Mouse (Mus musculus): ENCODE measurements at regions not wholly inside any gene's neighbourhood (a gene's known extent, or its start where the extent isn't known, plus 50 kb on each side); places are given as distances from the start of the nearest gene placed in this dataset.

DNA sequence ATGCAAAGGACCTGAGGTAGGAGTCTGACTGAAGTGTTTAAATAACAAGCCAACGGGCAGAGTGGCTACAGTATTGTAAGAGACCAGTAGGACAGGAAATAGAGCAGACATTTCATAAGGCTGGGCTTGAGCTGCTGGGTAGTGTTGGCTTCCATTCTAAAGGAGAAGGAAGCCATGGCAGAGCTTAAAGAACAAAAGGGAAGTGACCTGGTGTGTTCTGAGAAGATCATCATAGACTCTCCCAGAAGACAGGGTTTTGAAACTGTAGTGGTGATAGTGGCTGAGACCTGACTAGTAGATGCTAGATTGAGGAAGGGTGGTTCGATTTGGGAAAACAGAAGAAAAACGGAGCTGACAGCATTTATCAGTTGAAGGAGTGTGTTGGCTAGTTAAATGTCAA lies 514.1 kb upstream of the Zfp462 start:
- DNase-seq (ENCODE audit: low spot score), result no peak

DNA sequence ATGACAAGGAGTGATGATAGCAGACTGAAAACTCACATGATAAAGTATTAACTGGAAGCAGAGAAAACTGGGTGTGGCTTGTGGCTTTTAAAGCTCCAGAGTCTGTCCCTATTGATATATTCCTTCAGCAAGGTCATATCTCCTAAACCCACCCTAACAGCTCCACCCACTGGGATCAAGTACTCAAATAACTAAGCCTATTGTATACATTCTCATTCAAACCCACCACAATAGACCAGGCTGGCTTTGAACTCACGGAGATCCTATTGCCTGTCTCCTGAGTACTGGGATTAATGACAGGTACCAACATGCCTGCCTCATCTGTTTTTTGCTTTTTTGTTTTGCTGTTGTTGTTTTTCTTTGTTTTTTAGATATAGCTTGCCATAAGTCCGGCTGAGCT lies 484.3 kb upstream of the Zfp462 start:
- no peak for DNase-seq (ENCODE audit: low spot score)

DNA sequence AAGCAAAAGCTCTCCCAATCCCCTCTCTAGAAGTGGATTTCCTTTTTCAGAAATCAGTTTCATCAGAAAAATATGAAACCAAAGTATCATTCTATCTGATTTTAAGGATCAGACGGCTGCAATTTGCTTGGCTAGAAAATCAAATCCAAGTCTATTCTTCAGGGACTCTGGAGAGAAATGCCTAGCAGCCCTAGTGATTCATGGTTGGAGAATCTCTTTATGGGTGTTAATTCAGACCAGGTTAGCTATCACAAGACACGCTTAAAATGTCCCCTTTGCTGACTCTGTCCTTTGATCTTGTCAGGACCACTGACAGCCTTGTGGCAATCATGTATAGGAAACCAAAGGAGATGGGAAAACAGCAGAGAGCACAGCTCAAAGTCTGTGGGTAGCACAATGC lies 475.7 kb upstream of the Zfp462 start:
- no peak for DNase-seq (ENCODE audit: low spot score)

DNA sequence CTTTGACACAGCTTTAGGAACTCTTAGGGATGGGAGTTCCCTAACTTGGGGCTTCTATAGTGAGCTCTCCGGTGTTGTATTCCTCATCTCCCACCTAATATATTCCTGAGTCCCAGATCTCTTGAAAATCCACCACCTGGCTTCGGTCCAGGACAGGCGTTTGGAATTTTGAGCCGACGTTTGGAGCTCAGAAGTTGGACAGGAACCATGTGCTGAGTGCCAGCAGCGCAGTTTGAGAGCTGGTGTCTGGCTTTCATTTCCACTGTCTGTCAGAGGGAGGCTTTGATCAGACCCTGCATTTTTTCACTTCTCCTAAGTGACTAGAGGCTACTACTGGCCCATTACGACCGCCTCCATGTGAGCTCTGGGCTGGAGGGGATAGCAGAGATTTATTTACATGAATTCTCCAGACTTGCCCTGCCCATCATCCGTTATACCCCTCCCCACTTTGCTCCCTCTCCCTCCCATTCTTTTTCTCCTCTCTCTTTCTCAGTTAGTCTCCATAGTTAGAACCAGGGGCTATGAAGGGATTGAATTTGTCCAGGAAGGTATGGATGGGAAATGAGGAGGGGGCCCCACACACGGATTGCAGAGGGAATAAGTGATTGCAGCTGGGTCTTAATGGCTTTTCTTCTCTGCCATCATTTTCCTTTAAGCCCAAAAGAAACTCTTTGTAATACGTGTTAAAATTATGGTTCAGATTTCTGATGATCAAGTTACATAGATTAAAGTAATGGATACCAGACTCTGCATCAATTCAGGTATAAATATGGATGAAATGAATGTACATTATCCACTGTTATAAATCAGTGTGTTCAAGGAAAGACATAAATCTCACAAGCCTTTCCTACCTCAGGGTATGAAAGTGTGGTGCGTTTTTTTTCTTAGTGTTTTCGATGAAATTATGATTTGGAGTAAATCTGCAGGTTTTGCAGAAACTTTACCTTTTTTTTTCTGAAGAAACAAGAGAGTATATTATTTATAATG lies 474.5 kb upstream of the Zfp462 start:
- peak; percentile 9 for DNase-seq (ENCODE audit: low spot score)

DNA sequence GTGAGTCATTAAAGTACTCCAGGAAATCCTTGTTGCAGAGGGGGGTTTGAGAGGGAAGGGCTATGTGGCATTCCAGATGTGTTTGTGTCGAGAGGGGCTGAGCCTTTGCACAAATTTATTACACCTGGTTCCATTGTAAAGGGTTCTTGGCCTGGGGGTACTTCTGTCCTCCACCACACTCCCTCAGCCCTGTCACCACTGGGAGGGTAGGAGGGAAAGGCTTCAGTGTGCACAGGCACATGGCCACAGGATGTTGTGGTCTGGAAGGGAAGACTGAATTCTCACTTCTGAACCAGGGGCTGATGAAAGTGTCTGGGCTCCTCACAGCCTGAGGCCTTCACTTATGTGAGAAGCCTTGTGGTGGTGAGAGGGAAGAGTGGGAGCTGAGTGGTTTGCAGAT lies 473.8 kb upstream of the Zfp462 start:
- DNase-seq (ENCODE audit: low spot score), result no peak

DNA sequence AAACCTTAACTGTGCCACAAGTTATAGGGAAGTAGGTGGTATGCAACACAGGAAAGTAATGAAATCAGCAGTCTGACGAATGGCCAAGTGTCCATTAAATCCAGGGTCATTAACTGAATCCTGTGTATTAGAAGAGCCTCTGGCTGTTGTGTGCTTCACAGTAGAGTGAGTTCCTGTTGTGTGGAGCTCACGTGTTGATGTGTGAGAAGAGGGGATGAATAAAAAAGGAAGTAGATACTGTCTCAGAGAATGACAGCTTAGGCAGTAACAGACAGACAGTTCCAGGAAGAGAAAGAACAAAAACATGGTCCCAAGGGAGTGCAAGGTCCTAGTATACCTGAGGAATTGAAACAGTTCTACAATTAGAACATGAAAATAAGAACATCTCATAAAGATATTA lies 463.1 kb upstream of the Zfp462 start:
- DNase-seq (ENCODE audit: low spot score), result no peak

DNA sequence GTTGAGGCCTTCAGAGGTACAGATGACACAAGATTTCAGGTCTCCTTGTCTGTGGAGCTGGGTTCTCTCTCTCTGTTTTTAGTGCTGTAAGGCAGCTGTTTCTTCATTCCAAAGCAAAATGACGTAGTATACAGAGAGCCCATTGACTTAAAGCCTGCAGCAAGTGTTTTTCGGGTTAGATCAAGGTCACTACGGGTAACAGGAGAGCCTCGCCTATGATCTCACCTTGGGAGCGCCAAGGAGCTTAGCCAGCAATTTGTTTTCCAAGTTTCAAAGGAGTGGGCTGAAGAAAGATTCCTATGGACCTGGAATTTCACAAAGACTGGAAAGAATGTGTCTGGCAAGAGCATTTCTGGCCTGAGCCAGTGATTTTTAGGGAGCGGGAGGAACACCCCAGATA lies 451.8 kb upstream of the Zfp462 start:
- DNase-seq (ENCODE audit: low spot score), result no peak

DNA sequence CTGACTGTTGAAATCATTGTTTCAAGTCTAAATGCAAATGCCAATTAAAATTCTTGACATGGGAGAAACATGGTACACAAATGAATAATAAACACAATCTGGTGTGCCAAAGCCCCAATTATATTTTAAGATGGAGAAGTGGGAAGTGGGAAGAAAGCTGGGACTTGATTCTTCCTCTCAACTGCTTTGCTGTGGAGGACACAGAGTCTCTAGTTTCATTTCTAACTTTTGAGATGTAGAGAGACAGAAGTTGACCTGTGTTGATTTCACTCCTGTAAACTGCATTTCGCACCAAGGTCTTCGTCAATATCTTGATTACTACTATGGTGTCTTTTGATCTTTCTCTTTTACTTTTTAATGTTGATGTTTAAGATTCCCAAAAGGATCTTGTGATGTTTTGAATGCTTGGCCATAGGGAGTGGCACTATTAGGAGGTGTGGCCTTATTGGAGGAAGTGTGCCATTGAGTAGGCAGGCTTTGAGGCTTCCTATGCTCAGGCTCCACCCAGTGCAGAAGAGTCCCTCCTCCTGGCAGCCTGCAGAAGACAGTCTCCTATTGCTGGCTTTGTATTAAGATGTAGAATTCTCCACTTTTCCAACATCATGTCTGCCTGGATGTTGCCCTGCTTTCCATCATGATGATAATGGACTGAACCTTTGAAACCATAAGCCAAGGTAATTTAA lies 447.4 kb upstream of the Zfp462 start:
- no peak for DNase-seq (ENCODE audit: low spot score)

DNA sequence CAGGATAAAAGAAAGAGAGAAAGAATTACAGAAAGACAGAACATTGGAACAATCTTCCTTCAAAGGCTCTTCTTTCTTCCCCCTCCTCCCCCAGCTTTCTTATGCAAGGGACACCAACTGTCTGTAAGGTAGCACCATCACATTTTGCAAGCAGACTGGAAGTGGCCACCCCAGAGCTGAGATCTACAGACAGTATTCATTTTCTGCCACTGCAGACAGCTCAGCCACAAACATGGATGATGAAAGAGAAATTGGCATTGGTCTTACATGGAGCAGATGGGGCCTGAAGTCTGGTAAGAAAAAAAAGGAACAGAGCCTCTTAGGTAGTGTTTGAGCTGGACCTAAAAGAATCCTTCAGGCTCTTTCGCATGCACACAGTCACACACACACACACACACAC lies 428.9 kb upstream of the Zfp462 start:
- no peak for DNase-seq (ENCODE audit: low spot score)

DNA sequence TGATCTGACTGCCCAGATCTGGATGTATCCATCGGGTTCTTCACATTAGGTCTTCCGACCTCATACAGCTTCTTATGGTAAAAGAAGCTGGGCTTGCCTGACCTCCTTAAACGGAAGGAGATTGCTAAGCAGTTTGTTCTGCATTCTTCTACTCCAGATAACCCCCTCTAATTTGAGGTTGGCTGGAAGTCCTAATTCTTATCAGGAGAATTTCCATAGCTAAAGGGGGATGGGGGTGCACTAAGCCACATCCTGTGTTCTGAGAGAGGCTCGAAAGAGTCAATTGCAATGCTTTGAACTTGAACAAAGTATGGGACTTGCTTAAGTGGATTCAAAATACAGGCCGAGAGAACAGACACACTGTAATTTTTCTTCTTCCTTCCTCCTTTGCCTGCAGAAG lies 421.6 kb upstream of the Zfp462 start:
- DNase-seq (ENCODE audit: low spot score), result no peak

DNA sequence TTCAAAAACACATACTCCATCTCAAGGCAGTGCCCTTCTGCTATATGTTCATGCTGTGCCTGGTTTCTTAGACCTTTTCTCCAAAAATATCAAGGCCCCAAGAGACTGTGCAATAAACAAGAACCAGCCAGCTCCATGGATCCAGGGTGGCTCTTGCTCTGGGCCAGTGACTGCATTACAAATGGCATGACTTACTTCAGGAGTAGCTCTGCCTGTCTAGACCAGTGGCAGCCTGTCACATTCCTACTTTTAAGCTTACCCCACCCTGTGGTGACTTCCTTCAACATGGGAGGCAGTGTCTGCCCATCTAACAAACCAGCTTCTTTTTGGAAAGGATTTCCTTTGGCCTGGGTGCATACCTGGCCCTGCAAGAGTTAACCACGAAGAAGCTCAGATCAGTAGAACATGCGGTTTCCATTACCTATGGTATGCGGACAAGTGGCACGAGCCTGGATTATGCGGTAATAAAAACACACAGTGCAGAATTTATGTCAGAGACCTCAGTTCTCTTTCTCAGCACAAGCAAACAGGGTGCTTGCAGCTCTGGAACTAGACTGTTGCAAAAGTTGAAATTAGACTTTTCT lies 418.8 kb upstream of the Zfp462 start:
- no peak for DNase-seq (ENCODE audit: low spot score)

DNA sequence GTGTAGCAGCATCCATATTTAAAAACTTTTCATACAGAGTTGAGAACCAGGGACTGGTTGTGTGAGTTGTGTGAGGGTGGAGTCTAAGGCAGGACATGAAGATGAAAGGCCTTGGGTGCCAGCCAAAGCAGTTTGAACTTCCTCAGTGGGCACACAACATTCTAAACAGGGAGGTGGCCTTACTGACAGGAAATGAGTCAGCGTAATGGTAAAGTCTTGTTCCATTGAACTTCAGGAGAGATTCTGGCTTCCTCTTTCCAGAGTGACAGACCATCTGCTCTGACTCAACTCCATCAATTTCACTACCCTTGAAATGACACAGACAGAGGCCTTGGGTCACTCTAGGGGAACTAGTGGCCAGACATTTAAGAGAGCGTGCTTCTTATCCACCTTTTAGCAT lies 417.2 kb upstream of the Zfp462 start:
- no peak for DNase-seq (ENCODE audit: low spot score)

DNA sequence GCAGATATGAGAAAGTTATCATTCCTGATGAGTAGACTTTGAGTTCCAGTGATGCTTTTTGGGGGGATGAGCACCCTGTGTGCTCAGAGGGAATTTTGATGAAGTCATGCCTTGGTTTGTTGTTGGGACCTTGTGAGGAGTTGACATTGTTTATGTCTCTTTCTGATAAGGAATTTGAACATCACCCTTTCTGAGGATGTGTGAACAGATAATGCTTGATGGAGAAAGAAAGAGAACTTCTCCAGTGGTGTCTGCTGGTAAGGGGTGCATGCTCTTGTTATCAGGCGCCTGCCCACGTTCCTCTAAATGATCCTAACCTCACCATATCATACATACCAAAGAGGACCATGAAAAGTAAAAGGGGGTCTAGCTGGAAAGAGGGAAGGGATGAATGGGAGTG lies 413.1 kb upstream of the Zfp462 start:
- DNase-seq (ENCODE audit: low spot score), result no peak

DNA sequence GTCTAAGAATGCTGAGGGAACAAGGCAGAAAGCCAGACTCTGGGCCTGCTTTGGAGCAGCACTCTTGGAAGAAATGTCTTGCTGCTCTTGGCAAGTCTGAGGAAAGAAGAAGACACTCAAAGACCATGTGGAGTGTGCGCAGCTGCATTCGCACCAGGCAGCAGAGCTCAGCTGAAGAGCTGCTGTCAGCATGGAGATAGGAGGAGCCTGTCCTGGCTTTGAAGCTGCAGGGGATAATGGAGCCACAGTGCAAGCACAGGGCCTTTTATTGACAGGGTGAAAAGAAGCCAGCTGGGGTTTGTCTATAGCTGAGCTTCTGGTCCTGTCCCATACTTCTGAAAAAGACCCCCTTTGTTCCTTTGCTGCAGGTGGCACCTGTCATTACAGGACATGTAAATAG lies 411.0 kb upstream of the Zfp462 start:
- no peak for DNase-seq (ENCODE audit: low spot score)

DNA sequence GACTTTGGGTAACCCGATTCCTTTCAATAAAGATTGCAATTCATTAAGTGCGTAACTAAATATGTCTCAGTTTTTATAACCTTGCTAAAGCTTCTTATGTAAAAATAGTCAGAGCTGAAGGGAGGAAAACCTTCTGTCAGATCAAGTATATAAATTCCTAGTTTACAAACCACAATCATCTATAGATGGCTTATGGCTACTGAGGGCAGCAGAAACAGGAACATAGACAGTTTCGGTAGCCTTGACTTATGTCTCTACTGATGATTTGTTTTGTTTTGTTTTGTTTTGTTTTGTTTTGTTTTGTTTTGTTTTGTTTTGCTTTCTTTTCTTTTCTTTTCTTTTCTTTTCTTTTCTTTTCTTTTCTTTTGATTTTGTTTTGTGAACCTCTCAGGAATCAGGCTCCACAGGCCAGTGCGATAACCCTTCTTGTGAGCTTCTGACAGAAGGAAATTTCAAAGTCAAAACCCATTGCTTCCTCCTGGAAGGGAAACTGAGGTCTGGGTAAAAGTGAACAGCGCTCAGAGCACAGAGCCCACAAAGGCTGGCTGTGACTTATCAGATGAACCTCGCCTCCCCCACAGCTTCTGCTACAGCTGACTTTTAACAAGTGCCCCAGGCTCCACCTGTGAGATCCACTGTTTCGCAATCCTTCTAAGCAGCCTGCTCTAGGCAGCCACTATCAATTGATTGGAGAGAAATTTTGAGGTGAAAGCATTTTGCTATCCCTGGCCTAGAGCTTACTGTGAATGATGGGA lies 391.8 kb upstream of the Zfp462 start:
- no peak for DNase-seq (ENCODE audit: low spot score)

DNA sequence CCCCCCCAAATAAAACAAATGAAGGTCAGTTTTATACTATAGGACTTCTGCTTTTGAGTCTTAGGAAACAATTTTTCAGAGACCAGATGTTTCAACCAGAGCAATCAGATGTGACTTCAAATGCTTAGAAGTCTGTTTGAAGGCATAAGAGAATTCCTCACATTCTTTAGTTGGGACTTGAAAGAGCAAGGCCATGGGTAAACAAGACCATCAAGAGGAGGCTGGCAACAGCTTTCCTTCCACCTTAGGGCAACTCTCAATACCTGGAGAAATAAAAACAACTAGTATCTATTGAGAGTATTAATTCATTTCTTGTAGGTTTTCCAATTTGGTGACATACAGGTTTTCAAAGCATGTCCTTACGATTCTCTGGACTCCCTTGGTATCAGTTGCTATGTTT lies 381.8 kb upstream of the Zfp462 start:
- no peak for DNase-seq (ENCODE audit: low spot score)

DNA sequence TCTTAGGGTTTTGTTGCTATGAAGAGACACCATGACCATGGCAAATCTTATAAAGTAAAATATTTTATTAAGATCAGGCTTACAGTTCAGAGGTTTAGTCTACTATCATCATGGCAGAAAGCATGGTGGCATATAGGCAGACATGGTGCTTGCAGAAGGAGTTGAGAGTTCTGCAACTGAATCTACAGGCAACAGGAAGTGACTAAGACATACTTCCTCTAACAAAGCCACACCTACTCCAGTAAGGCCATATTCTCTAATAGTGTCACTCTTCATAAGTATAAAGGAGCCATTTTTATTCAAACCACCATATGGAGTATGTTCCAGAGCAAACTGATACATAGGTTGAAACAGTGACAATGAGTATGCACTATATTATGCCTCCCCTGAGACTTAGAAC lies 371.7 kb upstream of the Zfp462 start:
- no peak for DNase-seq (ENCODE audit: low spot score)

DNA sequence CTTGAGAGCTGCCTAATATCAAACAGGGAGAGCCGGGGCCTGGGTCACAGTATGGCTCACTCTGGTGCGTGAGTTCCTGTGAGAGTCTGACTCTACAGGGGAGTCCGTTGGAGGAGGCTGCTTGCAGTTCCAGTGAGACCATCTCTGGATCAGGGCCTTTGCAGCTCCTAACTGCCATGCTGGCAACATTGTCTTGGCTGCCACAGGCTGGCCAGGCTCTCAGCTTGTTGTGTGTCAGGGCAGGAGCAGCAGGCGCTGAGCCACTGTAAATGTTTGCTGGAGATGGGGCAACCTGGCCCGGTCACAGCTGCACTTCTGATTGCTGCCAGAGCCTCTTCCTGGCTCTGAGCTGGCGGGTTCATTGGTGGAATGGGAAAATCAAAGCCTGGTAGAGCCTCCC lies 357.7 kb upstream of the Zfp462 start:
- DNase-seq (ENCODE audit: low spot score), result no peak

DNA sequence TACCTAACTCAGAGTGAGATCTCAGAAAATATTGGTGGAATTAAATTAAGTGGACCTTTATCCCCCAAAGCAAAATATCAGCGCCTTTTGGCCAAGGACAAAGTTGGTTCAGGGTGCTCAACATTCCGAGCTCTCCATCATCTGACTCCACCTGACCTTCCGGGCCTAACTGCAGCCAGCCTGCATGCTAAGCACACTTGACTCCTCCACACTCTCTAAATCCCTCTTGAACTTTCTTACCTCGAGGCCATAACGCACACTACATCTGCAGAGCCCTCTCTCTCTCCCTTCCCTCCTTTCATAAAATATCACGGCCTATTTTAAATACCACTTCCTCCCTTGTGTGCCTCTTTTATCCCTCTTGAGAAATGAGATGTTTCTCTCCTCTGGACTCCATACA lies 356.1 kb upstream of the Zfp462 start:
- DNase-seq (ENCODE audit: low spot score), result no peak

DNA sequence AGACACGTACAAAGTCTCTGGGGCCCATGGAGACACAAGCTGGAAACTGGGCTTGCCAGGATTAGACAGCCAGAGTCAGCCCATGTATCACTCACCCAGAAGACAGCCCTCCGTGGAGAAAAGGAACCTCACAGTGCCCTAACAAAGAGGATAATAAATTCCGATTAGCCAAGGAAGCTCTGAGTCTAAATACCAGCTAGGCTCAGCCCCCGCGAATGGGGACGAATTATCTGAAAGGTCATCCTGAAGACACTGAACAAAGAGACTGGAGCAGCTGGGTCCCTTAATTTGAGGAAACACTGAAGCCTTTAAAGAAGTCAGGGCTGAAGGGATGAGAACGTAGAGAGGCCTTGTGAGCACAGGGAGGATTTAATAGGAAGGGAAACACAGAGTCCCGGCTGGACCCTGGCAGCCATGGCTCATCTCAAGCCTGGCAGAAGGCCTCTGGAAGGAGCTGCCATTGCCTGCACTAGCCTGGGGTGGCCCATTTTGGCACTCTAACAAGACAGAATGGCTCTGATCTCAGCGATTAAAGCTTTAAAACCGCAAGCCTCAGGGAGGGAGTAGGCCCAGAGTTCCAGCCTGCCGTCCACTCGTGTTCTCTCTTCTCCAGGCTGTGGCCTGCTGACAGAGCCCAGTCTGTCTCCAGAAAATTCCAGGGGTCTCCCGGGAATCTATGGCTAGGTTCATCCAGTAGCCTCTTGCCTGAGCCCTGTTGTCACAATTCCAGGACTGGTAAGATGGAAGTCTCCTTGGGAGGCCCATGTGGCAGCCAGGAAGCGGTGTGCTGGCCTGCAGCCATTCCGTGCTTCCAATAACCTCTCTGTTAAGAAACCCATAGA lies 343.0 kb upstream of the Zfp462 start:
- DNase-seq (ENCODE audit: low spot score), result no peak

DNA sequence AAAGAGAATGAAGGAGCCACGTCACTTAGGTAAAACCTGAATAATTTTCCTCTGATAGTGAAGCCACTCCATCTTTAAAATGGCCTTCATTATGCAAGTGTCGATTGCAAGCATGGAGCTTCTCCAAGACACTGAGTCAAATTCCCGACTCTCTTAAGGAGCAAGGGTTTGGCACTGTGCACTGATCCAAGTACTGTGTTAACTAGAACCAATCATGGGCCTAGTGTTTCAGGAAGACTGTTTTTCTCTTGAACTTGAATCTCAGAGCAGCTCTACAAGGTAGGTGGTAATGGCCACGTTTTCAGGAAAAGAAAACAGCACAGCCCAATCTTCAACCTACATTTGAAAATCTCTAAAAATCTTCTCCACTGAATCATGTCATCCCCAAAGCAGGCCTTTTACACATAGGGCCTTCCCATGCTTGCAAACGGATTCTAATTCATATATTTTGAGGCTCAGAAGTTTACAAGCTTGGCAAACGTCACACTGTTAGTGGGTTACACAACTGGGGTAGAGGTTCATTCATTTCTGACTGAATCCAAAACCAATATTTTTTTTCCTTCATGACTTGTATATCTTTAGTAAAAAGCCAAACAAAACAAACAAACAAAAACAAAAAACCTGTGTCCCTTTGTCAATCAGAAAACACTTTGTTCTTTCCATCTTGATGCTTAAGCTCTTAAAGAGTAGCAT lies 342.2 kb upstream of the Zfp462 start:
- no peak for DNase-seq (ENCODE audit: low spot score)

All from urinary bladder, postnatal 25 days (tissue).